Mouse (Mus musculus): Measurements from ENCODE around the gene Calm1.
"Not testable (repeated sequence)": the region's sequence is repeated elsewhere in the genome, so short reads cannot be mapped to it uniquely, and the experiment has no call there.

Gene Calm1

DNA sequence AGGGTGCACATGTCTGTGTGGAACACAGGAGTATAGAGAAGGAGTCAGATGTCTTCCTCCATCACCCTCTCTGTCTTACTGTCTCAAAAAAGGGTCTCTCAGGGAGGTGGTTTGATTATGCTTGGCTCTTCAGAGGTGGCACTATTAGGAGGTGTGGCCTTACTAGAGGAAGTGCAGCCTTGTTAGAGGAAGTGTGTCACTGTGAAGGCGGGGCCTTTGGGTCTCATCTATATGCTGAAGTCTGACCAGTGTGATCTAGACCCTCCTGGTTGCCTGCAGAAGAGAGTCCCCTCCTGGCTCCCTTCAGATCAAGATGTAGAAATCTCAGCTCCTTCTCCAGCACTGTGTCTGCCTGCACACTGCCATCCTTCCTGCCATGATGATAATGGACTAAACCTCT lies 5.1 kb upstream of the Calm1 start:
- DNase-seq (ENCODE audit: low spot score in 2 of 2): no peak

- DNase-seq (ENCODE audit: low spot score in 2 of 2): no peak
These were observed 2.4 kb upstream of the Calm1 start for GRCm38 (mm10) chr12:100196786-100197185.

- peak; percentile 45 to 75 for DNase-seq (ENCODE audit: low spot score in 2 of 2)
These were observed 833 bp downstream of the Calm1 start for GRCm38 (mm10) chr12:100199891-100200644.

DNA sequence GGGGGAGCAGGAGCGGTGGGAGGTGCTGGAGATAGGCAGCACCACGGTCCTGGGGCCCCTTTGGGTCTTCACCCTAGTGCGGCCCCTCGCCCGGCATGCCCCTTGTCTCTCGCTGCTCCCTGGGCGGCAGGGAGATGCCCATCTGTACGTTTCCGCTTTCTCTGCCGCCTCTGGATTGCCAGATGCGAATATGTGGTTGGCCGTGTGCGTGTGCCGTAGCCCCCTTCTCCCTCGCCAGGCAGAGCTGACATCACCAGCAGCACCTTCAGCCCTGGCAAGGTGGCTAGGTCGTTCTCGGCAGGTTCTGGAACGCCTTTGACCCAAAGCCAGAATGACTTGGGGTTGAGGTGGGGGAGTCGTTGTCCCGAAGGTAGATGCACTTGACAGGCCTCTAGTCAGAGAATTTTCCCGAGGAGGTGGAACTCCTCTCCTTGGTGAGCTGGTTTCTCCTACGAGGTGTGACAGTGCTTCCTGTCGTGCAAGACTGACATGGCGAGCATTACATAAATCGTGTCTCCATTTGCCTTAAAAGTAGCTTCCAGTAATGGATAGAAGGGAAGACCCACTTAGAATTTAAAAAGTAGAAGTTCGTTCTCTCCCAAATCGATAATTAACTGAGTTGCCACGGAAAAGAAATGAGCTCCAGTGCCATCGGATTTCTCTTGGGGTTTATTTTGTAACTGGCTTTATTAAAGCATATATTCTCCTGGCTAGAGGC lies 1.6 kb downstream of the Calm1 start:
- DNase-seq (ENCODE audit: low spot score in 2 of 2): peak; percentile 48 to 73

DNA sequence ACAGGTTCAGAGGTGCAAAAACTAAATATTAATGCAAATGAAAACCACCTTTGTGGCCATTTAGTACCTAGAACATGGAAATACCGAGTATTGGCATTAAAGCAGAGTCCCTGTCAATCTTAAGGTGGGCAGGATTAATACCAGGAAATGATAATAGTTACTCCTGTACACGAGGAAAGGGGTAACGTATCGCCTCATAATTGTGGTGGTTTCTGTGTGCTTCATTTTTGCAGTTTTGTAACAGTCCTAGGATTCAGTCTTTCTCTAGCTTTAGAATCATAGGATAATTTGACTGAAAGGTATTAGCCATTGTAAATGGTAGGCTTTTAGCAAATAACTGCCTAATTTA lies 2.1 kb downstream of the Calm1 start:
- no peak for DNase-seq (ENCODE audit: low spot score in 2 of 2)

DNA sequence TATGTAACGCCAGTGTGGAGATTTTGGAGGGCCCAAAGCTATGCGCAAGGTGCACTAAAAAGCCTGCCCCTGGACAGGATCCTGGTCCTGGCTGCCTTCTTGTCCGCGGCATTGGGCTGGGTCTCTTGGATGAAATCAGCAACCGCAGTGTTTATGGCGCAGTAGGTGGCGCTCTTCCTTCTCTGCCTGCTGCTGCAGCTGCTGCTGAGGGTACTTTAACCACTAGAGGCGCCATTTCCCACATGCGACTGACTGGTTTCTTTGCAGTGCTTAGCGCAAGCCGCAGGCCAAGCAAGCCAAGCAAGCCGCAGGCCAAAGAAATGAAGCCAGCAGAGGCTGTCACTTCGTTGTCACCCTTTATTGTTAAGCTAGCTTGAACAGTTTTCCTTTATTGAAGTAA lies 2.6 kb downstream of the Calm1 start:
- DNase-seq (ENCODE audit: low spot score in 2 of 2): peak; percentile 93 to 98

DNA sequence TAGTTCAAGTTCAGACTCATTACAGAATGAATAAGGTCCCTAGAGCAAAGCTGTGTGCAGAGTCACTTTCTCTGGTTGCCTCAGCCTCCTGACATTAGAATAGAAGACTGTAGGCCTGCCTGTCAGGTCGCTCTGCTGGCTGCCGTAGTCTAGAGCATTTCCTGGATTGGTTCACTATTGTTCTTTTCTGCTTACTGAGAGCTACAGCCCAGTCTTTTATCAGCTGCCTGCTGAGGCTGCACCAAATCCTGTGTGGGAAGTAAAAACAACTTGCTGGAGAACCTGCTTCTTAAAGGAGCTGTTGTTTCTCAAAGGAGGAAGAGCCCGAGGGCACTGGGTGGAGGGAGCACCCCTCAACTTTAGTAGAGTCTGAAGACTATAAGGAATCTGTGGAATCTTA lies 4.5 kb downstream of the Calm1 start:
- no peak for DNase-seq (ENCODE audit: low spot score in 2 of 2)

GRCm38 (mm10) chr12:100205156-100205555 lies 5.9 kb downstream of the Calm1 start:
- DNase-seq (ENCODE audit: low spot score in 2 of 2): no peak

DNA sequence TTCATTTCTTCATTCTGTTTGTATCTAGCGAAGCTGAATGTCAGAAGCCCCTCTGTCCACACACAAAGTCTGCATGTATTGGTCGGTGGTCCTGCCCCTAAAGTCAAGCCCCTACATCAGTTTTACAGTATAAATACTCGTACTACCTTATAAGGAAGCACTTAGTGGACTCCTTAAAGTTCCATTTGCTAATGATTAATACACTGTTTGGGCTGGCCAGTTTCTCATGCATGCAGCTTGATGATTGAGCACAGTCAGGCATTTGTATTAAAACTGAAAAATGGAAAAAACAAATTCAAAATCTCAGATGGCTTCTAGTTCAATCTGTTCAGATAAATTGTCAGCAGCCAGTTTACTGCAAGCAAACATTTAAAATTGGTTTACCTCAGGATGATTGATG lies 7.3 kb downstream of the Calm1 start:
- no peak for DNase-seq (ENCODE audit: low spot score in 2 of 2)

GRCm38 (mm10) chr12:100206926-100207325 lies 7.7 kb downstream of the Calm1 start:
- peak in 1 of 2 experiments; percentile 24 for DNase-seq (ENCODE audit: low spot score in 2 of 2)

- peak in 1 of 2 experiments; percentile 14 for DNase-seq (ENCODE audit: low spot score in 2 of 2)
These were observed 10.7 kb downstream of the Calm1 start for GRCm38 (mm10) chr12:100209701-100210478.

- DNase-seq (ENCODE audit: low spot score in 2 of 2): no peak
These were observed 11.7 kb downstream of the Calm1 start for GRCm38 (mm10) chr12:100210973-100211372.

GRCm38 (mm10) chr12:100211453-100212185 lies 12.4 kb downstream of the Calm1 start:
- peak in 1 of 2 experiments; percentile 18 for DNase-seq (ENCODE audit: low spot score in 2 of 2)

GRCm38 (mm10) chr12:100212397-100212796 lies 13.2 kb downstream of the Calm1 start:
- no peak for DNase-seq (ENCODE audit: low spot score in 2 of 2)

GRCm38 (mm10) chr12:100213162-100213561 lies 13.9 kb downstream of the Calm1 start:
- DNase-seq (ENCODE audit: low spot score in 2 of 2): no peak

DNA sequence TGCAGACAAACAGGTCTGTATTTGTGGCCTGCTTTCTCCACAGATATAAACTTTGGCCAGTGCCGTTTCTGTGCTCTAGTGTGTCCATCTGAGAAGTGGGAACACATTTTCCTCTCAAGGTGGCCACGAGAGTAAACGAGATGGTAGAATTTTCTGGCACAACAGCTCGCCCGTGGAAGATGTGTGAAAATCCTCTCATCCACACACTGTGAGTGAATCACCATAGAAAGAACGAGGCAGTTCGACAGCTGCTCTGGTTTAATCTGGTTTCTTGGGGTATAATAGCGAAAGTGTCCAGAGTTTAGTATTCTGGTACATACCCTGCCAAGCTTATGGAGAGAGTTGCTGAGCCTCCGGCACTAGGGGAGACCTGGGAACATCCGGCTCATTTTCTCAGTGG lies 14.9 kb downstream of the Calm1 start:
- DNase-seq (ENCODE audit: low spot score in 2 of 2): peak in 1 of 2 experiments; percentile 54

DNA sequence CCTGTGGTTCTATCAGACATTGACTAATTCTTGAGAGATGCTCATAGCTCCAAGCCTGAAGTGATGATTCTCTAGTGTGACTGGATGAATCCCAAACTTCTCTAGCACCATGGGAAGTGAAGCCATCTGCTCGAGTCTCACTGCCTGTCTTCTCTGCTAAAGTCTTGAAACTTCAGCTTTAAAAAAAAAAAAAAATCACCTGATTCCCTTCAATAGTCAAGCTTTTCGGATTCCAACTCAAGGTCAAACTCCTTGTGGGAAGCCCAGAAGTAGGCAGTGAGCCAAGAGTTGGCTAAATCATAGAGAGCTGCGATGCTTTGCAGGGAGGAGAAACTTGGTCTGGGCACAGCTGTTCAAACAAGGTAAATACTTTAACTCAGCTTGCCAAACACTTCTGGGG lies 15.5 kb downstream of the Calm1 start:
- peak in 1 of 2 experiments; percentile 71 for DNase-seq (ENCODE audit: low spot score in 2 of 2)

DNA sequence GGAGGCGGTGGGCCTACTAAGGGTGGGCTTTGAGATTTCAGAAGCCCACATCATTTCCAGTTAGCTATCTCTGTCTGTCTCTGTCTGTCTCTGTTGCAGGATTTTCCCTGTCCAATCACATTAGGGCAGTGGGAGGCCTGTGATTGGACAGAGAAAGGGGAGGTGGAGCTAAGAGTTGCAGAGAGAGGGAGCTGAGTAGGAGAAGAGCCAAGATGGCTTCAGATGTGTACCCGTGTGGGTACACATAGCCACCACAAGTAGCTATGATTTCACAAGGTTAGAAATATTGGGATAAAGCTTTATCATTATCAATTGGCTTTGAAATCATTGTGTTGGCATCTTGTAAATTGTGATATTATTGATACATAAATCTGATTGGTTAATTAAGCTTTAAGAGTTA lies 17.9 kb downstream of the Calm1 start:
- not testable (repeated sequence) for DNase-seq (ENCODE audit: low spot score in 2 of 2)

- no peak for DNase-seq (ENCODE audit: low spot score in 2 of 2)
These were observed 20.8 kb downstream of the Calm1 start for GRCm38 (mm10) chr12:100220012-100220411.

- DNase-seq (ENCODE audit: low spot score in 2 of 2): peak in 1 of 2 experiments; percentile 67
These were observed 22.5 kb downstream of the Calm1 start for GRCm38 (mm10) chr12:100221608-100222321.

Measured in frontal cortex, postnatal 36 days (tissue).